Mouse (Mus musculus): ENCODE measurements at regions not wholly inside any gene's neighbourhood (a gene's known extent, or its start where the extent isn't known, plus 50 kb on each side); places are given as distances from the start of the nearest gene placed in this dataset.

- no peak for DNase-seq (ENCODE audit: low spot score in 2 of 2)
Measured at GRCm38 (mm10) chr9:68463637-68464304, 189.8 kb upstream of the Rora start.

GRCm38 (mm10) chr9:68466671-68467070 is 186.9 kb upstream of the Rora start:
- peak; percentile 25 to 37 for DNase-seq (ENCODE audit: low spot score in 2 of 2)

GRCm38 (mm10) chr9:68476391-68476790 is 177.2 kb upstream of the Rora start:
- no peak for DNase-seq (ENCODE audit: low spot score in 2 of 2)

- no peak for DNase-seq (ENCODE audit: low spot score in 2 of 2)
Measured at GRCm38 (mm10) chr9:68477466-68477865, 176.1 kb upstream of the Rora start.

- DNase-seq (ENCODE audit: low spot score in 2 of 2) = peak; percentile 10 to 21
Measured at GRCm38 (mm10) chr9:68486646-68487045, 166.9 kb upstream of the Rora start.

- DNase-seq (ENCODE audit: low spot score in 2 of 2) = no peak
Measured at GRCm38 (mm10) chr9:68491151-68491550, 162.4 kb upstream of the Rora start.

GRCm38 (mm10) chr9:68521218-68521617 is 132.4 kb upstream of the Rora start:
- no peak for DNase-seq (ENCODE audit: low spot score in 2 of 2)

GRCm38 (mm10) chr9:68561767-68562552 is 91.6 kb upstream of the Rora start:
- DNase-seq (ENCODE audit: low spot score in 2 of 2) = peak; percentile 53 to 63

GRCm38 (mm10) chr9:68563206-68563605 is 90.4 kb upstream of the Rora start:
- peak in 1 of 2 experiments; percentile 6 for DNase-seq (ENCODE audit: low spot score in 2 of 2)

- DNase-seq (ENCODE audit: low spot score in 2 of 2) = no peak
Measured at GRCm38 (mm10) chr9:68585751-68586150, 67.8 kb upstream of the Rora start.

- no peak for DNase-seq (ENCODE audit: low spot score in 2 of 2)
Measured at GRCm38 (mm10) chr9:68591023-68591422, 62.6 kb upstream of the Rora start.

- no peak for DNase-seq (ENCODE audit: low spot score in 2 of 2)
Measured at GRCm38 (mm10) chr9:68592976-68593375, 60.6 kb upstream of the Rora start.

- no peak for DNase-seq (ENCODE audit: low spot score in 2 of 2)
Measured at GRCm38 (mm10) chr9:68594586-68594985, 59.0 kb upstream of the Rora start.

Data from heart, adult 9 months (tissue).